Mouse (Mus musculus): ENCODE data around the gene Vps37b.
A peak's percentile ranks its signal among the peaks of the same experiment; 100 is the strongest.
"Not testable (repeated sequence)": the region's sequence is repeated elsewhere in the genome, so short reads cannot be mapped to it uniquely, and the experiment has no call there.

The Vps37b gene

DNA sequence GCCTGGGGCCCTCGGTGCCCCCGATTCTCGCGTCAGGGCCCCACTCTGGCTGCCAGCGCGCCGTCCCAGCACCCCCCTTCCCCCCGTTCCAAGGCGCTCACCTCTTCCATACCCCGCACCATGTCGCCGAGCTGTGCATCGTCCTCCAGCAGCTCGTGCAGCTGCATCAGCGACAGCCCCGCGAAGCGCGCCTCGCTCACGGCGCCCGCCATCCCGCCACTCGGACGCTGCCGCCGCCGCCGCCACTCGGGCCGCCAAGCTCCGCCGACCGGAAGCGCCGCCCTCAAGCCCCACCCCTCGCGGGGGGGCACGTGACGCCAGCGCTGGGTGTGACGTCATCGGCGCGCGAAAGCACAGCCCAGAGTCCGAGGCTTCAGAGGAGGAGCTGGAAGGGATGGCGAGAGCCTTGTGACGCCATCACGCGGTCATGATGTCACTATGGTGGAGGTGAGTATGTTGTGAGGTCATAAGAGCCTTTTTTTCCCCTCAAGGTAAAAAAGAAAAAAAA, at the start of gene Vps37b:
Vps37b (minus strand) TSS at position 270 of the 508 bp plus-strand sequence.
- peak; percentile 84 to 91 for DNase-seq (ENCODE audit: low spot score in 2 of 2)

DNA sequence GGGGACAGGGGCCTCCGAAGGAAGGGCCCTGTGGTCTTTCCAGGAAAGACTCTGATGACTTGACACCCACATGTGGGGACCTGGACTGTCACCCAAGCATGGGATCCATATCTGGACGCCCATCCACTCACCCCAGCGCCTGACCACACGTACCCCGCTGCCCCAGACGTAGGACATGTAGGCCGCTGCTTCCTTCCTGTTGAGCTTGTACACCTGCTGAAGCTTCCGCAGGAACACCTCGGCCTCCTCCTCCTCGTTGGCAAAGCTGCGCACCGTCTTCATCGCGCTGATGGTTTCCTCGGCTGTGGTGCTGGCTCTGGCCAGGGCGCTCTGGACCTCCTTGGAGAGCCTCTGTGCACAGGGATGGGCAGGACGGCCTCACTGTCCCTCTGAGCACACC, 47.8 kb upstream of the Vps37b start:
- no peak for DNase-seq (ENCODE audit: low spot score in 2 of 2)

DNA sequence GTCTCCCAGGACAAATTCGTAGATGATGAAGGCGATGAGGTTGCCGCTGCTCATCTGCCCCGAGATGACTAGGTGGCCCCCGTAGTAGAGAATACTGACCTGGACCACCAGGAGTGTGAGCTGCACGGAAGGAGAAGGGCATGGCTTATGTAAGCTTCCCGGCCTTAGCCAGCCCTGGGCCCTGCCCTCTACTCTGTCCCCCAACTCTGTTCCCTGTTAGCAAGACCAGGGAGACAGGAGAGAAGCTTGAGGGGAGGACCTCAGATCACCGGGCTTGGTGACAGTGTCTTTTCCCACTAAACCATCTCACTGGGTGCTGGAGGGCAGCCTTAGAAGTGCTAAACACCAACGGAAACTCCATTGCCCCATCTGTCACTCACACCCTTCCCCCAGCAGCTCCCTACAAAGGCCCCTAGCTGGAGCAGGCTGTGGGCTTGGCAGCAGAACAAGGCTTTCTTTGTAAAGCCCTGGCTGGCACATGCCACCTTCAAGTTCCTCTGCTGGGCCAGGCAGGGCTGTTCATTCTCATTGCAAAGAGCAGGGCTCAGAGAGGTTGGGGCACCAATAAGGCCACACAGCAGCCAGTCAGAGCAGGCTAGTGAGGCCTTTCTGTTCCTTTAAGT, 46.8 kb upstream of the Vps37b start:
- no peak for DNase-seq (ENCODE audit: low spot score in 2 of 2)

DNA sequence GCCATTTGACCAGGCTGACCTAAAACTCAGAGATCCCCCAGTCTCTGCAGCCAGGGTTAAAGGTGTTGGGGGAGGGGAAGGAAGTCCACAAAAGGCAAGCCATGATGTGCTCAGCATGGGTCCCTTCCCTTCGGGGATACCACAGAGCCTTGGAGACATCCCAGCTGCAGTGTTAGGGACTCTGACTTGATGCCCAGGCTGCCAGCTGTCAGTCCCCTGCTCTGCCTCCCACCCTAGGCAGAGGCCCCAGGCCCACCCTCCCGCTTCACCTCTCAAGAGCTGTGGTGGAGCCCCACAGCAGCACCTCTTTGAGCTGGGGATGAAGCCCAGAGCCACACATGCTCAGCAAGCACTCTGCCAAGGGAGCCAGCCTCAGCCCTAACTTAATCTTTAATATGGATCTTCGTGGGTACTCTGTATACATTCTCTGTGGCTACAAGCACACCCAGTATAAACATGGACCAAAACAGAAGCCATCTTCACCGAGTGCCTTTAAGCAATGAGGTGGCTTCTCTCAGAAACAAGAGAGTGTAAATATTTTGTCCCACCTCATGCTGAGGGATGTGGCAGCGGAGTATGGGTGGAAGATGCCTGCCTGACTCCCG, 45.9 kb upstream of the Vps37b start:
- no peak for DNase-seq (ENCODE audit: low spot score in 2 of 2)

DNA sequence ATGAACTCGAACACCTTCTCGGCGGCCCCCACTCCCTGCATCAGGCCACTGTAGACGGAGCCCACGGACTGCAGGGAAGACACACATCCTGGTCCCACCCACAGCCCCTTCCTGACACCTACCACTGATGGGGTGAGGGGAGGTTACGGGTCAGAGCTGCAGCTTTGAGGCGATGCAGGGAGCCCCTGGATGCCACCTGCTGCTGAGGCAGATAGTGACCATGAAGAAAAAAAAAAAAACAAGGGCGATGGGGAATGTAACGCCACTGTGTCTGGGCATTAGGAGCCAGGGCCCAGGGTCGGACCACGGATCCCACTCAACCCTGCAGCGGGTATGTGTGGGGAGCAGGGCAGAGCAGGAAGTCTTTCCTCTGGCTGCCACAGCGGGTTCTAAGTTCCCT, 45.2 kb upstream of the Vps37b start:
- DNase-seq (ENCODE audit: low spot score in 2 of 2) = no peak

DNA sequence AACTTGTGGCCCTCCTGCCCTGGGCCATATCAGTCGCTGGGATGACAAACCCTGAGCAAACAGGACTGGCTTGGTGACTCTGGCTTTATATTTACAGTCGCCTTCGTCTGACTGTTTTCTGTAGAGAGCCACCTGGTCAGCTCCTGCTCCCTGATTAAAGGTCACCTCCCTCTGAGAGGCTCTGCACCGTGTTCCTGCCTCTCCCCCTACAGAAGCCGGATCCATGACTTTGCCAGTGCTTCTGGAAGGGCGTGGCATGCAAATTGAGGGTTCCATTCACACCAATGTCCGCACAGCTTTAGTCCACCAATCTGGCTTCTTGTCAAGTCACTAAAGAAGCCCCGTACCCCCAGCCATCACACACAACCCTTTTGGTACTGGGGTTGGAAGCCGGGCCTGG, 44.5 kb upstream of the Vps37b start:
- no peak for DNase-seq (ENCODE audit: low spot score in 2 of 2)

DNA sequence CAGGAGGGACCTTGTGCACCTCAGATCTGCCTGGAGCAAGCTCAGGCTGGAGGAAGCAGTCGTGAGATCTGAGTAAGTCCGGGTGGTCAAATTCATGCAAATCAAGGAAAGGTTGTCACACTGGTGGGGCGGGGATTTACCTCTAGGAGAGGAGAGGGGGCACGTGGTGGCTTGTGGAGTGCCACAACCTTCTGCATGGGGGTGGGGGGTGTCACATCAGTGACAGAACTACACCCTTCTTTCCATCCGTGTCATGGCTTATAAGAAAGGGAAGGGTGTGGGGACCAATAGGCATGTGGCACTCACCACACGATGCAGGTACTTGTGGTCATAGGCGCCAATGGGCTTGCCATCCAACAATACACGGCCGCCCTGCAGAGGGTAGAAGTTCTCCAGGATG, 43.6 kb upstream of the Vps37b start:
- DNase-seq (ENCODE audit: low spot score in 2 of 2) = no peak

DNA sequence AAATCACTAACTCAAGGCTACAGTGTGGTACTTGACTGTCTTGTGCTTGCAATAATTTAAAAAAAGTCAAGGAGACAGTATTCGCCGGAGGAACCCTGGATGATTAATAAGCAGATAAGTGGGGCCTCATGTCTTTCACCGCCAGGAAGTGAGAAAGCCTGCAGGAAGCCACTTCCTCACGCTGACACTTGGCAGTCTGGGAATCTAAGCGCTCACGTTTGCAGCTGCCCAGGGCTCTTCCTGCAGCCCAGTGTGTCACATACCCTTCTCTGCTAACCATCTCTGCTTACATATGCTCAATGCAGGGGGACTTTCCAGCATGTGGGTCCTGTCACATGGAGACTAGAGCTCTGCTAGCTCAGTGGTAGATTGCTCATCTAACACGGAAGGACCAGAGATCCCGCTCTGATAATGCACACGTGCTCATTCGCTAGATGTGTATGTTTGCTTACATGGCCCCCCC, 42.8 kb upstream of the Vps37b start:
- DNase-seq (ENCODE audit: low spot score in 2 of 2) = no peak

DNA sequence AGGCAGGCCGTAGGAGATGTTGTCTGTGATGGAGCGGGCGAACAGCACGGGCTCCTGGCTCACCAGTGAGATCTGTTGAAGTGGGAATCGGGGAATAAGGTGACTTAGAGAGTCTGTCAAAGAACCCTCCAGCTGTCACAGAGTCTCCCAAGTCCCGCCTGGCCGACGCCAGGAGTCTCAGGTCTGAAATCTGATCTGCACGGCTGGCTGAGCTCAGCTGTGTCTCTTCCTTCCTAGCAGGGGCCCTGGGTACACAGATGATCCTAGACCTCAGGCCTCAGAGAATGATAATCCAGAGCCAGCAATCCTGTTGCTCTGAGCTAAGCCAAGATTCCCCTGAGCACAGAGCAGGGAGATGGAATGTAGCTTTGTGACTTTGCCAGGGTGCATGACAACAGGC, 41.6 kb upstream of the Vps37b start:
- DNase-seq (ENCODE audit: low spot score in 2 of 2) = no peak

DNA sequence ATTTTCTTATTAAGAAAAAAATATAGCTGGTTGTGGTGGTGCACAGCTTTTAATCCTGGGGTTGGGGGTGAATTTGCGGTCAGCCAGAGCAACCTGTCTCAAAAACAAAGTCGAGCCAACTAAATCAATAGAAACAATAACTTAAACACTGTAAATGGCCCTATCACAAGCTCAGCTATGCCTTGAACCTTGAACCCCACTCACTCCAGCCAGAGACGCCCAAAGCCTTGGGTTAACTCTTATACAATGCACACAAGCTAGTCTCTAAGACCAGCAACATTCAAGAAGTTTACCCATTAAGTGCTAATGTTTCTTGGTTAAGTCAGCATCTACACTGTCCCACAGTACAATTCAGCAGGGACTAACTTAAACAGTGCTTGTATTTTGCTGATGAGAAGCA, 37.6 kb upstream of the Vps37b start:
- no peak for DNase-seq (ENCODE audit: low spot score in 2 of 2)

DNA sequence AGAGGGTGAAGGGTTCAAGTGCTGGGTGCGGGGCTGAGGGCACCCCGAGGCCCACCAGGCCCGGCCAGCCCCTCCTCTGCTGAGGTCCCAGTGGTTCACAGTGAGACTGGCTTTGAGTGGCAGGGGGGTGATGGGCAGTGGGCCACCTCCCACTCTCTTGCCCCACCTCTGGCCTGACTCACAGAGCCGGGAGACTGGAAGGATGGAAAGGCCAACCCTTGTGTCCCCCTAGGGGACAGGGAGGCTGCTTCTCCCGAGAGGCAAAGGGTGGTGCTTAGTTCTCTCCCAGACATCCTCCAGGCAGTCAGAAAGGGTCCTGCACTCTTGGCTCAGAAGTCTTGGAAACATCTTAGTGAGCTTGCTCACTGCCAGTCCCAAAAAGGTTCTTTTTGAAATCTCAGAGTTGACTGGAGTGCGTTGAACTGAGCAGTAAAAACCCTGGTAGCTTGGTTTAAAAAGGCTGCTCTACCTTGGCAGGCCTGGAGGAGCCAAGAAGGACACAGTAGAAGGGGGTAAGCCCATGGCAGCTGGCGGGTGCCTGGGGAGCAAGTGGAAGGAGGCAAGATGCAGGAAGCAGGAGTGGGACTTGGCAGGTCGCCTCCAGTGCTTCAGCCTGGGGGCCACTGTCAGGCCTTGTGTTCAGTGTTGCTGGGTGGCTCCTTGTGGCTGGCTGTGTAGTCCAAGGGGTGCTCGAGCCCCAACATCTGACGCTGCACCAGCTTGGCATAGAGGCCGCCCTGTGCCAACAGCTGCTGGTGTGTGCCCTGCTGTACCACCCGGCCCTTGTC, 30.2 kb upstream of the Vps37b start:
- DNase-seq (ENCODE audit: low spot score in 2 of 2) = no peak

DNA sequence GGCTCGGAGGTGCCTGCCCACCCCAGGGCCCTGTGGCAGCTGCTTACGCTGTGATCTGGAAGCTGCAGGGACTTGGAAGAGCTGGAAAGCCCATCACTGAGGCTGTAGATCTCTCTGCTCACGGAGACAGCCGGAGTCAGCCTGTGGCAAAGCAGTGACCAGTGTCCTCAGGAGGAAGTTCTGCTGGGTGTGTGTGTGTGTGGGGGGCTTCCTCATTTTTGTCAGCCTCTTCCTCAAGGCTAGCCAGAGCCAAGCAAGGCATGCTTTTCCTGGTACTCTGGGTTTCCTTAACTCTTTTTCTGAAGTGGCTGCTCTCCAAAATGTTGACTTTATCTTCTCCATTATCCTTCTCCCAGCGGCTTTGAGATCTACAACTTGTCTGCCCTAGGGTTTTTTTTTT, 27.6 kb upstream of the Vps37b start:
- DNase-seq (ENCODE audit: low spot score in 2 of 2) = no peak

DNA sequence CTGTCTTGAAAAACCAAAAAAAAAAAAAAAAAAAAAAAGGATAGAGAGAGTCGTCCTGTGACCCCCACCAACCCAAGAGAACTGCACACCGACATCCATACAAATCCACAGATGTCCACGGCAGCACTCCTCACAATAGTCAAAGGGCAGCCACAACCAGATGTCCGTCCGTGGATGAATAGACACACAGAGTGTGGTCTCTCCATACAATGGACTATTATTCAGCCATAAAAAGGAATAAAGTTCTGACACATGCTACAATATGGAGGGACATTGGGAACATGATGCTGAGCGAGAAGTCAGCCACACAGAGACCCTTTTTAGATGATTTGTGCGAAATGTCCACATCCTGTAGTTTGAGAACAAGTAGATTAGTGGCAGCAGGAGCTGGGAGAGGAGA, 26.7 kb upstream of the Vps37b start:
- no peak for DNase-seq (ENCODE audit: low spot score in 2 of 2)

DNA sequence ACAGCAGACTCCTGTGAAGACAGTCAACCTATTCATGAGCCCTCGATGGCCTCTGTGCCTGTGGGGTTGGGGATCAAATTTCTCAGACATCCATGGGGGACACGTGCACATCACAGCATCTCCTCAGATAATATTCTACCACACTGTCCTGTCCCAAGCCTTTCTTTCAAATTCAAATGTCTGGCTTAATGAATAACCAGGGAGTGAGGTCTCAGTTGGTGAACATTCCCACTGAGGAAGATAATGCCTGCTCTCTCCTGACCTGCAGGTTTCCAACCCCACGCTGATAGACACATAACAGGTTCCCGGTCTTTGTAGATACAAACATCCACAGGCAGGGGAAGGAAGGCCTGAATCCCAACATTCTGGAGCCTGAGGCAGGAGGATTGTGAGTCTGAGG, 24.9 kb upstream of the Vps37b start:
- DNase-seq (ENCODE audit: low spot score in 2 of 2) = no peak

DNA sequence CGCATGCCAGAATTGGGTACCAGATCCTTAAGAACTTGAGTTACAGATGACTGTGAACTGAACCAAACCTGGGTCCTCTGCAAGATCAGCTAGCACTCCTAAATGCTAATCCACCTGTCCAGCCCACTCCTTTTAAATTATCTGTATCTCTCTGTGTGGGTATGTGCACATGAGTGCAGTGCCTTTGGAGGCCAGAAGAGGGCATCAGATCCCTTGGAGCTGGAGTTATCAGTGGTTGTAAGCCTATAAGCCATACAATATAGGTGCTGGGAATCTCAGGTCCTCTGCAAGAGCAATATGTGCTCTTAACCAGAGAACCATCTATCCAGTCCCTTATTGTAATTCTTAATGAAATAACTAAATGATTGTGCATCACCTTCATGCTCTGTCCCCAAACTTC, 24.1 kb upstream of the Vps37b start:
- no peak for DNase-seq (ENCODE audit: low spot score in 2 of 2)

DNA sequence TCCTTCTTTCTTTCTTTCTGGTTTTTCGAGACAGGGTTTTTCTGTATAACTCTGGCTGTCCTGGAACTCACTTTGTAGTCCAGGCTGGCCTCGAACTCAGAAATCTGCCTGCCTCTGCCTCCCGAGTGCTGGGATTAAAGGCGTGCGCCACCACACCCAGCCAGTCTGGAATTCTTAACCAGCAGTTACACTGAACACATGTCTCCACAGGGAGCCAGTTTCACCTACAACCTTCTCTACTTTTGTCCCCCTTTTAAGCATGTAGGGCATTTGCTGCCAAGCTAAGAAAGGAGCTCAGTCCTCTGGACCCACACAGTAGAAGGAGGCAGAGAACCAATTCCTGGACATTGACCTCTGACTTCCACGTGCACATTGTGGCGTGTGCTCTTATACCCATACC, 20.6 kb upstream of the Vps37b start:
- DNase-seq (ENCODE audit: low spot score in 2 of 2) = not testable (repeated sequence)

DNA sequence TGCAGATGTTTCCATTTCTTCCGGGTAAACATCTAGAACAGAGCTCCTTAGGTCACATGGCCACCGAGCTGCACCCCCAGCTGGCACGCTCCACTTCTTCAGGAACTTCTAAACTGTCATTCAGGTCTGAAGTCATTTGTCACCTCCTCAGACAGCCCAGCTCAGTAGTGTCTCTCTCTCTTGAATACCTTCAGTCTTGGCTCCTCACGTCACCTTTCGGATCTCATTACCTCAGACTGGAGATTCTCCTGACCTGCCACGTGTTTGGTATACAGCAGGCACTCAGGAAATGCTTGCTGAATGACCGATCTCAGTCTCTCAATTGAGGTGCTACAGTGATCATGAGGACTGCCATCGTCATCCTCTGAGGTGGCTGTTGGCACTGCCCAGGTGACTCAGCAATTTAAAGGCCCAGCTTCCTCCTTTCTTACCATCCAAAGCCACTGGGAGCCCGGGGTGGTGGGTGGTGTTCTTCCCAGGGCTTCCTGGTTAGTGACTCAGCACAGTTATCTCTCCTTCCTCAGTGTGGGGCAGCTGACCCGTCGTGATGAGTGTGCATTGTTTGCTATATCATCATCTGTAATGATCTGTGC, 19.9 kb upstream of the Vps37b start:
- peak; percentile 36 for DNase-seq (ENCODE audit: low spot score in 2 of 2)

DNA sequence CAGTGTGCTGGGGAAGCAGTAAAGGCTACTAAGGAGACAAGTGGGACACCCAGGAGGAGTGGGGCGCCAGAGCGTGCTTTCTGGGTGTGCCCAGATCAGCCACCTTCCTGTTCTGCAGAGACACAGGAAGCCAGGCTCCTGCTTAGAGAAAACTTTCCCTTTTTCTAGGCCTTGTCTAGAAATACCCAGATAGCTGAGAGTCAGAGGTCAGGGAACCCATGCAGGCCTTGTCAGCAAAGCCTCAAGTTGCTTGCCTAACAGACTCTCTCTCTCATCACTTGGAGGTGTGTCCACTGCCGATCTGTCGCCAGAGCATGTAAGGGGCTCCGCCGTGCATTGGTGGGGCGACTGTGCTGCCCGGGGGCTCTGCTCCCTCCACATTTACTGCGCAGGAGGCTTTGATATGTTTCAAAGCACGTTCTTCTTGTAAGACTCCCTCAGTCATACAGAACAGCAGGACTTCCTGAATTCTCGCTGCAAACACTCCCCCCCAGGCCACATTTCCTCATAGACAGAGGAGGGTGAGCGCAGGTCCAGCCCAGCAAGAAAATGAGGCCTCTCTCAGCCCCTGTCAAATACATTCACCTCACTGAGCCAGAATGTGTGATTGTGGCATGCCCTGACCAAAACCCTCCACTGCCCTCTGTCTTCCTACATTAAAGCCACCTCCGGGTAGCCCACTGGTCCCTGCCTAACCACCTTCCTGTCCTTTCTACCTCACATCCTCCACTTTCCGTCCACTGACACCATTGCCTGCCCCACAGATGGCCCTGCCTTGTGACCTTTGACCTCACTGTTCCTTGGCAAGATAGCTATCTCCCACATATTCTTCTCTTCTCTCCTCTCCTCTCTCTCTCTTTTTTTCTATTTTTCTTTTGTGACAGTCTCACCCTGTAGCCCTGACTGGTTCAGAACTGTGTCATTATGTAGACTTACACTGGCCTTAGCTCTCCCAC, 18.3 kb upstream of the Vps37b start:
- no peak for DNase-seq (ENCODE audit: low spot score in 2 of 2)

DNA sequence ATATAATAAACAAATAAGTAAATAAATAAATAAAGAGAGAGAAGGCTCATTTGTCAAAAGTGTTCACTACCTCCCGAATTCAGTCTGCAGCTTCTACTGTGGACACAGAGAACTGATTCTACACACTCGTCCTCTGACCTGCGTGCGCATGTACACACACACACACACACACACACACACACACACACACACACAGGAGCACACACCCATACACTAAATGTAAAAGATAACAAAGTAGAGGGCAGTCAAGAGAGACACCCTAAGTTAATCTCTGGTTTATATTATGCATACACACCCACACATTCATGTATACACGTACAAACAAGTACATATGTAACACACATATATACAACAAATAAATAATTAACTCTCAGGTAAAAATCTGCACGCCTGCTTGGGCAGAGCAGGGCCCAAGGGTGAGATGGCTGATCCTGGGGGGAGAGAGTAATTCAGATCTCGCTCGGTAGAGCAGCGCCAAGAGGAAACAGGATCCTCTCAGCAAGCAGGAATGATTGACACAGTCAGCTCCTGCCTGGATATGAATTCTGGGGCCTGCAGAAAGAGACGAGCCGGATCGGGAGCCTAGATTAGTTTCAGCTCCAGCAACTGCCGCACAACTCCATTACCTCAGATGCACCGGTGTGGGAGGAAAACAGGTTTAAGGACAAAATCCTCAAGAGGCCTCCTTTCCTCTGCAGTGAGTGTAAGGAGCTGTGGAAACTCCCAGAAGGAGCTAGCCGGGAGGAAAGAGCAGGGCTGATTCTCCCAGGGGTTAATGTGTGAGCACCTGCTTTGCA, 17.4 kb upstream of the Vps37b start:
- no peak for DNase-seq (ENCODE audit: low spot score in 2 of 2)

DNA sequence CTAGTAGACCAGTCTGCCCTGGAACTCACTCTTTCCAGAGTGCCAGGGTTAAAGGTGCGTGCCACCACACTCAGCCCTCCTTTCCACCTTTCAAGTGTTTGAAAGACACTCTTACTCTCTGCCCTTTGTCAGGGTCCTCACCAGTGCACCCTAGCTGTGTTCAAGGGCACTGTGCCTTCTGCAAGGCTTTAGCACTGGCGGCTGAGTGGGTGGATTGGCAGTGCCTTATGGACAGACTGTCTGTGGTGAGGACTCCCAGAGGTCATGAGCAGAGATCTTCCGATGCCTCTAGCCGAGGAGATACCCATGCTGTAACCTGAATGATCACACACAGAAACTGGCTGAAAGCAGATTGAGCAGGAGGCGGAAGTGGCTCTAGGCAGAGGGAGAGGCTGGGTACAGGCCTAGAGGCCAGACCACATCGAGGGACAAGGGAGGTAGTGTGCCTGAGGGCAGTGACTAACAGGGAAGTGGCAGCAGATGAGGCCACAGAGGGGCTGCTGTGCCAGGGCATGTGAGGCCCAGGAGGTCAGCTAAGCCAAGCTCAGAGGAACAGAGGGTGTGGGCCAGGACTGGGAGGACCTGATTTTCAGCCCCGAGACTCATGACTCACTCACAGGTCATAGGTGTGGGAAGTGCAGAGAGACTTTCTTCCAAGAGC, 14.8 kb upstream of the Vps37b start:
- DNase-seq (ENCODE audit: low spot score in 2 of 2) = no peak
